Mouse (Mus musculus): ENCODE measurements around the gene Med4. TPM values are rescaled to one million over a fixed set of nuclear protein-coding genes. Genes with fewer than 3 reads are reported as not detected.
A peak's percentile ranks its signal among the peaks of the same experiment; 100 is the strongest.

Gene Med4
- total RNA-seq, 2 experiments from 2014 or later: 29.0 to 31.8 TPM

DNA sequence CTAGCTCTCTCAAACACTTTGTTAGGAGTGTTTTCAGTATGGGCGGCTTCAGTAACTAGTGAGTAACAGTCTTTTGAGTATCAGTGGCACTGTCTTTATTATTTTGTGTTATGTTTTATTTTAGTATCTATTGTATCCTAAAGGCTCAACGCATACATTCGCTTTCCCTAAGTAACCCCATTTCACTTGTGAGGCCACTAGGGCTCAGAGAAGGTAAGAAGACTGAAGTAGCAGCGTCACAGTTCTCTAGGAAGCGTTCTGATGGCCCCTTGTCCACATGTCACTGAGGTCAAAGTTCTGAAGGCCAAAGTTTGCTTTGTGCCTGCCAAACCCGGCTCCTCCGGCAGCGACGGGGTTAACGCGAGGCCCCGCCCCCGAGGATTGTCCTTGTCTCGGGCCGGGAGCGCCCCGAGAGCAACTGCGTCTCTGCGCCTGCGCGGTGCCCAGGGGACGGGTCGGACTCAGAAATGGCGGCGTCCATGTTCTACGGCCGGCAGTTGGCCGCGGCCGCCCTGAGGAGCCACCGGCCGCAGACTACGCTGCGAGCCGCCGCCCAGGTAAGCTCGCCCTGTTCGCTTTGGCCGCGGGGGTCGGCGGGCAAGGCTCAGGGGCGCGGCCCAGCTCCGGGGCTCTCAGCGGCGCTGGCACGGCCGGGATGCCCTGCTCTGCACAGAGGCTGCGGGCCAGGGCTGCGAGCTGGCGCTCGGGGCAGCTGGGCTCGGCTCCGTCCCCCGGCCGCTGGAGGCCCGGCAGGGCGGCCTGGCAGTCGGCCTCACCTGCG lies 42.7 kb downstream of the Med4 start:
- peak; percentile 89 to 96 for DNase-seq (ENCODE audit: extremely low spot score in 1 of 2, low spot score in 1 of 2)

DNA sequence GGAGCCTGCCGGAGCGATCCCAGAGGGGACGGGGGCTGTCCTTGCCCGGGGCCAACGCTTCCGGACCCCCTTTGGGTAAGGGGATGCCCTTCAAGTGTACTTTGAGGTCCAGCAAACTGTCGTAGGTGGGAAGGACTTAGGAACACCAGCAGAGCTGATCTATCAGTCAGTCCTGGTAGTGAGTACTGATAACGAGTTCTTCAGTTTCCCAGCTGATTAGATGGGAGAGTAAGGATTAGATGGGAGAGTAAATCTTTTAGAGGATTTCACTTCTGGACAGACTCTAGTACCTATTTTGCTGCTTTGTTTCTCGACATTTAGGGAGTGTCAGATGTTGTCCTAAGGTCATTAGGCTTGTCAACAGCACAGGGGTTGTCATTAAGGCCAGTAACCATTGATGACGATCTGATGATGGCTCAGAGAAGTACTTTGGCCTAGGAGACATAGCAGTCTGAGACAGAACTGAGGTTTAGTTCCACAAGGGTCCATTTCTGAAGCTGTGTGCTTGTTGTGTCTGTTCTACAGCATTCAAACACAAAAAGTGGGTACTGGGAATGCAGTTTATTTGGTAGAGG lies 43.4 kb downstream of the Med4 start:
- DNase-seq (ENCODE audit: extremely low spot score in 1 of 2, low spot score in 1 of 2): peak in 1 of 2 experiments; percentile 11

Other genes starting within 250 kb of the Med4 start
- 10 to 100 TPM; 32.7 to 43.8 TPM for gene Rb1, start 184.2 kb upstream of the Med4 start, total RNA-seq (2021)
- 1,000 to 10,000 TPM; 1,010 to 1,023 TPM for gene Itm2b, start 124.7 kb upstream of the Med4 start, total RNA-seq (2021)
- 100 to 1,000 TPM; 153 to 160 TPM for gene Sucla2, start 15.3 kb downstream of the Med4 start, total RNA-seq (2021)
- gene Nudt15, start 38.2 kb downstream of the Med4 start, total RNA-seq (2021): 1 to 10 TPM; 5.7 to 5.8 TPM
- gene Gm21750, start 151.2 kb downstream of the Med4 start, total RNA-seq (2021): not detected

Measured in layer of hippocampus, postnatal 25 days (tissue).